ENCODE assay signal across 1 mouse cellular context in the genomic region with DNA sequence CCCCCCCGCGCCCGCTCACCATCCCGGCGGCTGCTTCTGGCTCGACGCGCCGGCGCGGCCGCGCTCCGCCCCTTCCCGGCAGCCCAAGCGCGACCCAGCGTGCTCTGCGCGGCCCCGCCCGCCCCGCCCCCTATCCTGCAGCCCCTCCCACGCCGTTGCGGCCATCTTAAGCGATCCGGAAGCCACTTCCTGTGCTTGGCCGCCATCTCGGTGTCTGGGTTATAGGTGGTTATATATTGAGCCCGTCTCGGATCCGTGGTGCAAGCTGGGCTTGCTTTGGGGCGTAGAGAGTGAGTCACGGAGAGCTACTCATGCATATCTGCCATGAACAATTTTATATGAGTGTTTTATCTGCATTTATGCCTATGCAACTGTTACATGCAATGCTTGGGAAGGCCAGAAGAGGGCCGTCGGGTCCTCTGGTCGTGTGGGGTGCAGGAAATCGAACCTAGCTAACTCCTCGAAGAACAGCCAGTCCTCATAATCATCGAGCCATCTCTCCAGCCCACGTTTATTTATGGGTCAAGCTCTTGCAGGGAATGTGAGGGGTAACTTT.
TF ChIP-seq lines count a peak whose summit lies in the region.

A gene (minus strand): TSS at position 73 of the 556 bp plus-strand sequence.

TF ChIP-seq in CH12.LX, 34 proteins besides CTCF, POLR2A, EP300 and RAD21 (continued from another document):
- TF ChIP-seq MAX (IDR thresholded peaks at IDR 0.05; ENCODE audit: low read length): no peak
- no peak for TF ChIP-seq UBTF (IDR thresholded peaks at IDR 0.05; ENCODE audit: low read depth, low read length)
- TF ChIP-seq SIN3A (IDR thresholded peaks at IDR 0.05; ENCODE audit: low read length): no peak; the same call in 1 of the 2 replicates
- peak; percentile 84 for TF ChIP-seq TBP (conservative IDR thresholded peaks at IDR 0.05; ENCODE audit: low read depth, low read length)
- TF ChIP-seq POLR2AphosphoS2 (IDR thresholded peaks at IDR 0.05; ENCODE audit: low read depth, low read length): no peak; the same call in 1 of the 2 replicates
- no peak for TF ChIP-seq JUN (IDR thresholded peaks at IDR 0.05; ENCODE audit: insufficient read depth, low read depth, low read length)
- TF ChIP-seq USF2 (conservative IDR thresholded peaks at IDR 0.05; ENCODE audit: low read depth, low read length): no peak
- TF ChIP-seq PAX5 (IDR thresholded peaks at IDR 0.05; ENCODE audit: low read length): no peak
- peak; percentile 54 for TF ChIP-seq SMC3 (IDR thresholded peaks at IDR 0.05; ENCODE audit: low read depth, low read length)
- 0 out of 2 replicates have a peak, but pooled peaks have one; percentile 51 for TF ChIP-seq KAT2A (IDR thresholded peaks at IDR 0.05; ENCODE audit: insufficient replicate concordance, low read length)
- TF ChIP-seq NELFE (IDR thresholded peaks at IDR 0.05; ENCODE audit: low read depth, low read length): peak; percentile 39
- no peak for TF ChIP-seq RCOR1 (conservative IDR thresholded peaks at IDR 0.05; ENCODE audit: low read depth, low read length)
- no peak for TF ChIP-seq USF1 (IDR thresholded peaks at IDR 0.05; ENCODE audit: low read depth, low read length)
- TF ChIP-seq ZMIZ1 (IDR thresholded peaks at IDR 0.05; ENCODE audit: low read depth, low read length): 0 out of 2 replicates have a peak, but pooled peaks have one; percentile 38
- no peak for TF ChIP-seq ZKSCAN1 (IDR thresholded peaks at IDR 0.05; ENCODE audit: borderline replicate concordance, low read depth, low read length)
- TF ChIP-seq MEF2A (IDR thresholded peaks at IDR 0.05; ENCODE audit: borderline replicate concordance, low read depth, low read length): peak; percentile 34; the same call in 1 of the 2 replicates
- TF ChIP-seq JUND (conservative IDR thresholded peaks at IDR 0.05; ENCODE audit: low read depth, low read length): no peak
- no peak; the same call in 1 of the 2 replicates for TF ChIP-seq BHLHE40 (IDR thresholded peaks at IDR 0.05; ENCODE audit: low read depth, low read length)
- no peak for TF ChIP-seq CHD1 (IDR thresholded peaks at IDR 0.05; ENCODE audit: low read depth, low read length)
- TF ChIP-seq MXI1 (IDR thresholded peaks at IDR 0.05; ENCODE audit: low read depth, low read length): peak; percentile 27; the same call in 1 of the 2 replicates
- TF ChIP-seq ZC3H11A (IDR thresholded peaks at IDR 0.05; ENCODE audit: low read depth, low read length): peak; percentile 94
- no peak; the same call in 1 of the 2 replicates for TF ChIP-seq GABPA (IDR thresholded peaks at IDR 0.05; ENCODE audit: insufficient replicate concordance, low read depth, low read length)
- TF ChIP-seq IRF4 (IDR thresholded peaks at IDR 0.05; ENCODE audit: low read depth, low read length): no peak
- TF ChIP-seq NRF1 (IDR thresholded peaks at IDR 0.05; ENCODE audit: low read depth, low read length): peak; percentile 77
- TF ChIP-seq HCFC1 (IDR thresholded peaks at IDR 0.05; ENCODE audit: low read depth, low read length): peak; percentile 74
- peak; percentile 61 for TF ChIP-seq TCF12 (IDR thresholded peaks at IDR 0.05; ENCODE audit: low read depth, low read length)
- no peak for TF ChIP-seq MYC (IDR thresholded peaks at IDR 0.05; ENCODE audit: low read depth, low read length)
- TF ChIP-seq MAZ (IDR thresholded peaks at IDR 0.05; ENCODE audit: low read depth, low read length): no peak; the same call in 1 of the 2 replicates
- TF ChIP-seq MAFK (IDR thresholded peaks at IDR 0.05; ENCODE audit: insufficient replicate concordance, low read length): no peak
TF ChIP-seq in CH12.LX: peak in this region for 12.
